Mouse (Mus musculus): ENCODE data around the gene Mgea5.

DNA sequence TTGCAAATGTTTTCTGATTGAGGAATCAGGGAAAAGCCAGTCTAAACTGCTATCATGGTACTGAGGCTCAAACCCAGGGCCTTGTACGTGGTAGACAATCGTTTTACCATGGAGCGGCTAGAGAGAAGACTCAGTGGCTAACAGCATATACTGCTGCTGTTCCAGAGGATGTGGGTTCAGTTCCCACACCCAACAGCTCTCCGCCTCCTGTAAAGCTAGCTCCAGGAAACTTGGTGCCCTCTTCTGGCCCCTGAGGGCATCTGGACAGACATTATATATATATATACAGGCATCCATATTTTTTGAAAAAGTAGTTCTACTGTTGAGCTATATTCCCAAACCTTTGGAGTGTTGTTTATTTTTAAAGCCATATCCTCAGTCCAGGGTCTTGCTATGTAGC, 24.1 kb upstream of the Mgea5 start:
- no peak for TF ChIP-seq ZNF384 (IDR thresholded peaks at IDR 0.05; ENCODE audit: low read depth, low read length)
- no peak for TF ChIP-seq CTCF (conservative IDR thresholded peaks at IDR 0.05 in 1 of 2, IDR thresholded peaks at IDR 0.05 in 1 of 2; ENCODE audit: low read depth in 2 of 2, low read length in 2 of 2)
- TF ChIP-seq E2F4 (IDR thresholded peaks at IDR 0.05; ENCODE audit: insufficient replicate concordance, low read depth, low read length), result no peak
- no peak for TF ChIP-seq MAFK (IDR thresholded peaks at IDR 0.05; ENCODE audit: insufficient replicate concordance, low read length)
- no peak for TF ChIP-seq EP300 (IDR thresholded peaks at IDR 0.05; ENCODE audit: low read length)
- TF ChIP-seq MAX (IDR thresholded peaks at IDR 0.05; ENCODE audit: low read length), result no peak
- no peak for TF ChIP-seq POLR2A (IDR thresholded peaks at IDR 0.05; ENCODE audit: low read depth, low read length)
- no peak for TF ChIP-seq RAD21 (IDR thresholded peaks at IDR 0.05; ENCODE audit: low read depth, low read length)
- TF ChIP-seq GABPA (IDR thresholded peaks at IDR 0.05; ENCODE audit: insufficient replicate concordance, low read depth, low read length), result no peak
- TF ChIP-seq ETS1 (conservative IDR thresholded peaks at IDR 0.05; ENCODE audit: low read depth, low read length), result no peak
- no peak for TF ChIP-seq NRF1 (IDR thresholded peaks at IDR 0.05; ENCODE audit: low read depth, low read length)

All from CH12.LX (cell line).